Mouse (Mus musculus): Measurements from ENCODE around the gene Enpep.

GRCm38 (mm10) chr3:129332142-129332541 is 378 bp downstream of the Enpep start:
- no peak for TF ChIP-seq CTCF (IDR thresholded peaks at IDR 0.05; ENCODE audit: control insufficient read depth, insufficient read depth, insufficient replicate concordance, low read depth, low read length)
- no peak for TF ChIP-seq POLR2A (IDR thresholded peaks at IDR 0.05; ENCODE audit: control insufficient read depth, low read depth, low read length)
